Mouse (Mus musculus): ENCODE results near the gene Slc35c2.

GRCm38 (mm10) chr2:165297429-165297828, 9.8 kb upstream of the Slc35c2 start:
- TF ChIP-seq CTCF (IDR thresholded peaks at IDR 0.05; ENCODE audit: extremely low read depth, insufficient read length, insufficient replicate concordance, low read depth, low read length) (no peak), POLR2A (IDR thresholded peaks at IDR 0.05; ENCODE audit: low read depth, low read length) (no peak)
